In genomic region chr5:125433793-125434337, GRCm38 (mm10) we compare ENCODE assay signal across 8 mouse cellular contexts. TPM values are rescaled to one million over a fixed set of nuclear protein-coding genes. Genes with fewer than 3 reads are reported as not detected.
DNase-seq lines count a peak whose midpoint lies in the region; ATAC-seq and TF ChIP-seq lines count a peak whose summit lies in the region.

Gene Dhx37 (minus strand): TSS chr5:125434121.

- H3K9me3 ChIP-seq in embryonic facial prominence, embryonic 15.5 days (replicated peaks), result no peaks in the 10 kb centered on the region
- H3K9me3 ChIP-seq in limb, embryonic 14.5 days (ENCODE audit: control insufficient read depth, low read length), result no peaks in the 10 kb centered on the region
- no peaks in the 10 kb centered on the region for H3K9me3 ChIP-seq in midbrain, postnatal 0 days (ENCODE audit: low read length)

- peak within 1 kb of the TSS; percentile 77 for H3K27ac ChIP-seq in bone marrow, adult 2 months (ENCODE audit: control insufficient read depth, insufficient read depth, low read depth, low read length, poor library complexity)
- H3K27ac ChIP-seq in embryonic facial prominence, embryonic 15.5 days (replicated peaks), result peak within 1 kb of the TSS; percentile 55; the same call in 1 of the 2 replicates
- peak within 1 kb of the TSS; percentile 63; the same call in 1 of the 2 replicates for H3K27ac ChIP-seq in limb, embryonic 14.5 days (replicated peaks; ENCODE audit: low read depth, low read length)
- H3K27ac ChIP-seq in midbrain, postnatal 0 days (ENCODE audit: low read depth, low read length), result peak within 1 kb of the TSS; percentile 76

- H3K27me3 ChIP-seq in embryonic facial prominence, embryonic 15.5 days, result no peaks in the 10 kb centered on the region
- no peaks in the 10 kb centered on the region for H3K27me3 ChIP-seq in limb, embryonic 14.5 days (ENCODE audit: control insufficient read depth, insufficient read depth, low read length)
- no peaks in the 10 kb centered on the region for H3K27me3 ChIP-seq in midbrain, postnatal 0 days (ENCODE audit: insufficient read depth, low read length)

- peak; percentile 95 for ATAC-seq in embryonic facial prominence, embryonic 15.5 days (ENCODE audit: insufficient number of reproducible peaks, low FRiP score, low TSS enrichment, low read depth)
- ATAC-seq in limb, embryonic 14.5 days (ENCODE audit: low FRiP score, low read depth), result peak; percentile 98
- ATAC-seq in midbrain, postnatal 0 days (ENCODE audit: low FRiP score), result peak; percentile 96

- peak; percentile 98 for DNase-seq in 416B (ENCODE audit: low read depth)
- DNase-seq in heart, adult 8-10 months (ENCODE audit: low spot score), result peak; percentile 92
- DNase-seq in kidney, adult 9 months, result peak; percentile 95
- DNase-seq in limb, embryonic 14.5 days (ENCODE audit: low spot score), result peak; percentile 98
- DNase-seq in midbrain, postnatal 0 days (ENCODE audit: low spot score), result peak; percentile 98
- DNase-seq in spleen, postnatal 14 days (ENCODE audit: low spot score in 2 of 2), result peak; percentile 83 to 88

- TF ChIP-seq POLR2A in bone marrow, adult 2 months (IDR thresholded peaks at IDR 0.05; ENCODE audit: borderline replicate concordance, control insufficient read depth, low read depth, low read length), result peak; percentile 76; the same call in 1 of the 2 replicates
- peak; percentile 87; the same call in 1 of the 2 replicates for TF ChIP-seq POLR2A in limb, embryonic 14.5 days (IDR thresholded peaks at IDR 0.05; ENCODE audit: borderline replicate concordance, extremely low read depth, insufficient read depth, insufficient read length)

- WGBS in bone marrow, adult 2 months, result under 1% methylated on average over 46 of the region's 46 CpGs
- WGBS in embryonic facial prominence, embryonic 15.5 days, result under 1% methylated on average over 45 of the region's 46 CpGs
- under 1% methylated on average over 41 of the region's 46 CpGs for WGBS in limb, embryonic 14.5 days
- under 1% methylated on average over 44 of the region's 46 CpGs for WGBS in midbrain, postnatal 0 days

- peak within 1 kb of the TSS; percentile 78 for H3K4me3 ChIP-seq in bone marrow, adult 2 months (replicated peaks; ENCODE audit: control insufficient read depth, low read depth, low read length)
- H3K4me3 ChIP-seq in embryonic facial prominence, embryonic 15.5 days (replicated peaks), result peak within 1 kb of the TSS; percentile 95
- peak within 1 kb of the TSS; percentile 93 for H3K4me3 ChIP-seq in limb, embryonic 14.5 days (replicated peaks; ENCODE audit: low read length)
- H3K4me3 ChIP-seq in midbrain, postnatal 0 days (ENCODE audit: low read depth, low read length), result peak within 1 kb of the TSS; percentile 85

- peak within 1 kb of the TSS; percentile 91 for H3K9ac ChIP-seq in embryonic facial prominence, embryonic 15.5 days
- peak within 1 kb of the TSS; percentile 84 for H3K9ac ChIP-seq in limb, embryonic 14.5 days (ENCODE audit: low read depth, low read length, severe bottlenecking)
- peak within 1 kb of the TSS; percentile 85 for H3K9ac ChIP-seq in midbrain, postnatal 0 days (replicated peaks; ENCODE audit: low read length, poor library complexity, severe bottlenecking)

- peaks cover 1% of the 10 kb centered on the region; the same call in 1 of the 2 replicates for H3K4me1 ChIP-seq in bone marrow, adult 2 months (ENCODE audit: control insufficient read depth, insufficient read depth, low read length)
- H3K4me1 ChIP-seq in embryonic facial prominence, embryonic 15.5 days, result peaks cover 14% of the 10 kb centered on the region
- peaks cover 9% of the 10 kb centered on the region for H3K4me1 ChIP-seq in limb, embryonic 14.5 days (ENCODE audit: control insufficient read depth, insufficient read depth, low read length)
- H3K4me1 ChIP-seq in midbrain, postnatal 0 days (ENCODE audit: insufficient read depth, low read length), result peaks cover 11% of the 10 kb centered on the region

- peaks cover 26% of the 10 kb centered on the region for H3K36me3 ChIP-seq in embryonic facial prominence, embryonic 15.5 days
- peaks cover 28% of the 10 kb centered on the region for H3K36me3 ChIP-seq in limb, embryonic 14.5 days (ENCODE audit: control insufficient read depth, insufficient read depth, low read length)
- H3K36me3 ChIP-seq in midbrain, postnatal 0 days (ENCODE audit: insufficient read depth, low read length), result peaks cover 20% of the 10 kb centered on the region

- no peak for TF ChIP-seq CTCF in bone marrow, adult 2 months (IDR thresholded peaks at IDR 0.05; ENCODE audit: control insufficient read depth, insufficient read depth, low read length)
- no peak for TF ChIP-seq CTCF in midbrain, postnatal 0 days (IDR thresholded peaks at IDR 0.05)

- peak within 1 kb of the TSS; percentile 90 for H3K4me2 ChIP-seq in embryonic facial prominence, embryonic 15.5 days (replicated peaks)
- H3K4me2 ChIP-seq in limb, embryonic 14.5 days (replicated peaks; ENCODE audit: low read depth, low read length, severe bottlenecking), result peak within 1 kb of the TSS; percentile 91
- H3K4me2 ChIP-seq in midbrain, postnatal 0 days (ENCODE audit: low read depth, low read length, poor library complexity, severe bottlenecking), result peak within 1 kb of the TSS; percentile 89

RNA-seq across cellular contexts. Expression of gene Dhx37, which starts in this region (rescaled TPM):
- polyA plus RNA-seq in bone marrow, adult 2 months (2011; ENCODE audit: insufficient read depth, insufficient read length, low replicate concordance, missing spikeins), result 12.3 and 36.6 TPM in 2 replicates
- 11.3 and 12.7 TPM in 2 replicates for polyA plus RNA-seq in embryonic facial prominence, embryonic 15.5 days (2015; fragmentation: Nextera tagmentation; extraction: Ambion mirVana)
- 10 to 100 TPM; 11.8 to 14.2 (median 12.6) TPM for total RNA-seq in heart, adult 8-10 months (2022)
- polyA plus RNA-seq in limb, embryonic 14.5 days (2012; rRNA removed), result 21.9 and 25.5 TPM in 2 replicates
- polyA plus RNA-seq in limb, embryonic 14.5 days (2014; fragmentation: Nextera tagmentation; extraction: Ambion mirVana), result 5.4 and 8.9 TPM in 2 replicates
- 17.8 and 32.9 TPM in 2 replicates for total RNA-seq in midbrain, postnatal 0 days (2014; rRNA removed)
- 10.9 TPM in 2 replicates for polyA plus RNA-seq in midbrain, postnatal 0 days (2015; fragmentation: Nextera tagmentation; extraction: Ambion mirVana)

Comparison
In these comparisons a context has a peak if more than half of its experiments do, and no peak if none do; other contexts are left out.
1. Peak in every context shown above with its lines: DNase-seq, ATAC-seq, H3K4me3 ChIP-seq and H3K27ac ChIP-seq.